Mouse (Mus musculus) erythroblast, embryonic 14.5 days (primary cell): ENCODE measurements around the gene Wwox.

Experiments used
- GATA1 ChIP-seq: IDR thresholded peaks from 2 replicates; pipeline ENCODE4 v1.6.1; 2012; ENCODE audit warnings: low read length, inconsistent platforms, mixed read lengths
- TAL1 ChIP-seq: IDR thresholded peaks from 3 replicates; pipeline ENCODE4 v1.6.1; 2012; ENCODE audit warnings: low read length, inconsistent platforms, mixed read lengths

DNA sequence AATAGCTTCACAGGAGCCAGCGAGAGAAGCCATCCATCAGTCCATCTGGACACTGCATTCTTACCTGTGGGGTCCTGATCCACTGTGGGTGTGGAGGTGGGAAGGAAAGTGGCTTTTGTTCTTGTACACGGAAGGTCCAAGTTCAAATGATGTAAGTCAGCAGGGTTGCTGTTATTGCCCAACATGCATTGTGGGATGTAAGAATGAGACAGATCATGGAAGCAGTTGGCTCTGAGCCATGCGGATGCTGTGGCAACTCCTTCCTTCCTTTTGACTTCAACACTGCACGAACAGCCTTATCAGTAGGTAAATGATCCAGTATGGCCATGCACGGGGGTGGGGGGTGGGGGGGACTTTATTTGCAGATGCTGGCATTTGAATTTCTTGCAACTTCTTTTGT, 155.4 kb downstream of the Wwox start:
- TF ChIP-seq TAL1, result no peak
- no peak for TF ChIP-seq GATA1
